Mouse (Mus musculus) skeletal muscle tissue, adult 2 months (tissue): ENCODE measurements around the gene Fut11.
A peak's percentile ranks its signal among the peaks of the same experiment; 100 is the strongest.

Experiments
- DNase-seq: peaks from one replicate; pipeline ENCODE4 v3.0.0-alpha.2; 2012; ENCODE audit warnings: low read depth, low spot score

Gene Fut11

DNA sequence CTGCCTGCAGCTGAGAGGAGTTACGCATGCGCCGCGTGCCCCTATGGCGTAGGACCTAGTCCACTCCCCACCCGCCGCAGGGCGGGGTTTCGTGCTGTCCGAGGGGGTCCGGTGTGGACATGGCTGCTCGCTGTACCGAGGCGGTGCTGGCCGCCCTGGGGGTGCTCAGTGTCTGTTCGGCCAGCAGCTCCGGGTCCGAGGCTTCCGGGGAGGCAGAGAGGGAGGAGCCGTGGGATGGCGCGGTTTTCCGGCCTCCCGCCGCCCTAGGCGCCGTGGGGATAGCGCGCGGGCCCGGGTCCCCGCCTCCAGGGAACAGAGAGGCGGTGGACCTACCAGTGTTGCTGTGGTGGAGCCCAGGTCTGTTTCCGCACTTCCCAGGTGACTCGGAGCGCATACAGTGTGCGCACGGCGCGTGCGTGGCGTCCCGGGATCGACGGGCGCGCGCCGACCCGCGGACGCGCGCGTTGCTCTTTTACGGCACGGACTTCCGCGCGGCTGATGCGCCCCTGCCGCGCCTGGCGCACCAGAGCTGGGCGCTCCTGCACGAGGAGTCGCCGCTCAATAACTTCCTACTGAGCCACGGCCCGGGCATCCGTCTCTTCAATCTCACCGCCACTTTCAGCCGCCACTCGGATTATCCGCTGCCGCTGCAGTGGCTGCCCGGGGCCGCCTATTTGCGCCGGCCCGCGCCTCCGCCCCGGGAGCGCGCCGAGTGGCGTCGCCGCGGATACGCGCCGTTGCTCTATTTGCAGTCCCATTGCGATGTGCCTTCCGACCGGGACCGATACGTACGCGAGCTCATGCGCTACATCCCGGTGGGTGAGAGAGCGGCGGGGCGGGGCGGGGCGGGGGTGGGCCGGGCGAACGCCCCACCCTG, at the start of gene Fut11:
TSS of gene Fut11 (plus strand) at position 85 of the 877 bp plus-strand sequence.
- peak; percentile 69 for DNase-seq

- DNase-seq = no peak
Observed at GRCm38 (mm10) chr14:20645547-20645946, 49.2 kb upstream of the Fut11 start.

- DNase-seq = peak; percentile 69
Observed at GRCm38 (mm10) chr14:20646381-20646780, 48.4 kb upstream of the Fut11 start.

GRCm38 (mm10) chr14:20651000-20651399, 43.8 kb upstream of the Fut11 start:
- DNase-seq = peak; percentile 65

DNA sequence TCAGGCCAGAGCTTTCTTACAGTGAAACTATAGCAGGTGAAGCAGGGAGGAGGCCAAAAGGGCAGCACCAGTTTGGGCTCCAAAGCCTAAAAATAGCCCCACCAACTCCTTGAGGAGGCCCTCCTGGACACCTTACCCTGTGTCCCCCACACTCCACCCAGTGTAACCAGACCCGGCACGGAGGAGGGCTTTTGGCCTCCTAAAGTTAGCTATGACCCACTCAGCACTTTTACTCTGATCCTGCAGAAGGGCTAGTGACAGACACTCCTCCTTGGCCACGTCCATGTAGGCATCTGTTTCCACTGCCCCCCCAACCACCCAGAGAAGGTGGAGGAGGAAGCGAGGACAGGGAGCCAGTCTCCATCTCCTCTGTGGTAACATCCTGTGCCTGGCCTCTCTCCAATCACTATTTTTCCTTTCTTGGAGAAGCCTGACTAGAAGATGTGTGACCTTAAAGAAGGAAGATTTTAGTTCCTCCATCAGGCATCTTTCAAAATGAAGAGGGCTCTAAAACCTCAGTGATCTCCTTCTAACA, 43.0 kb upstream of the Fut11 start:
- peak; percentile 94 for DNase-seq

DNA sequence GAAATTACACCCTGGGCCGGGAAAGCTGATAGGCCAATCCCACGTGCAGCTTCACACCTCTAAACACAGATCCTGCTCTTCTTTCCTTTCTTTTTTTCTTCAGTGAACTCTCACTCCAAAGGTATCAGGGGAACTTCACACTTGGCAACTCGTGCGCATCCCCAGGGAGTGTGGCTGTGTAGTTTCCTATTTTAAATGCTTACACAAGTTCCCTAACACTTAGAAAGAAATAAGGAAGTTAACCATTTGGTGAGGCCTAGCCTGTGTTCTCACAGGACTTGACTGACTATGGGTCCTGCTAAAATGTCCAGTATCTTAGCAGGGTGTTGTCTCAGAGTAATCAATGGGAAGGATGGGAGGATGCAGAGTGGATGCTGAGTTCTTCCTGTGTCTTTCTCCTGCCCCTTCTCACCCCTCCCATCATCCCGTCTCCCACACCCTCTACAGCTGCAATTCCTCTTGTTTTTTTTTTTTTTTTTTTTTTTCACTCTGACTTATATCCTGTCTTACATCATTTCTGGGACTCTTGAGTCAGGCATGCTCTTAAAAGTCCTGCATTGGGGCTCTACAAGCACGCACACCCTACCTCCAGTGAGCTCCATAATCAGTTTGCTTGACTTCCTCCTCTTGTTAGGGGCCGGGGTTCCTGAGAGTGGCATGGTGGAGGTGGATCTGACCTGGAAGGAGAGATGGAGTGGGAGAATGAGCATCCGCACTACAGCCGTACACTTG, 39.9 kb upstream of the Fut11 start:
- no peak for DNase-seq

DNA sequence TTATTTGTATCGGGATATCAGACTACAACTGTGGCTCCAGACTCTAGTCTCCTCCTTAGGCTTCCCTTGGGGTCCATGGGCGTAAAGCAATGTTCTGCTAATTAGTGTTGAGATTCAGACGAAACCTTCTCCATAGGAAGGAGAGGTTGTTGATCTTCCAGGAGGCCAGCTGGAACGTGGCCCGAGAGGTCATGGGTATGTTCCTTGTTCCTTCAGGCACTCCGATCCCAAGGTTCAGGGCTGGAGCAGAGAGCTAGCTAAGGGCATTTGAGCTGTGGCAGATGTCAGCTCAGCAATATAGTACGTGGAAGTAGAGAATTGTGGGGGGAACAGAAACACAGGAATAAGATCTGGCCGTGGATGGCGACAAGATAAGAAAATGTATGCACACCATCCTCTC, 39.0 kb upstream of the Fut11 start:
- DNase-seq = peak; percentile 81

GRCm38 (mm10) chr14:20656361-20656760, 38.4 kb upstream of the Fut11 start, which contains the start of gene Myoz1:
Myoz1 (minus strand) TSS chr14:20656540.
- peak; percentile 79 for DNase-seq

GRCm38 (mm10) chr14:20658326-20658725, 36.4 kb upstream of the Fut11 start:
- peak; percentile 68 for DNase-seq

DNA sequence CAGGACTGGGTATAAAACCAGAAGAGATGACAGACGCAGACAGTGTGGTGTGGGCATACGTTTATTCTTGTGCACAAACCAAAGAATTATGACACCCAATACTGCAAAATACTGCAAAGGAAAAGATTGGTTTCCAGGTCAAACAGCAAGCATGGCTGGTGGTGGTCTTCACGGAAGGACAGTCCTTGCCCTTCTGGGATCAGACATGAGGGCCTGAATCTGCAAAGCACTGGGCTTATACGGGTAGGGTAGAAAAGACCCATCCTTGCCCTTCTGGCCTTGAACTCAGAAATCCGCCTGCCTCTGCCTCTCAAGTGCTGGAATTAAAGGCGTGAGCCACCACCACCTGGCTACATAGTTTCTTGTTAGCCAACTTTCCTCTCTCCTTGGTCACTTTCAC, 35.9 kb upstream of the Fut11 start:
- DNase-seq = no peak

DNA sequence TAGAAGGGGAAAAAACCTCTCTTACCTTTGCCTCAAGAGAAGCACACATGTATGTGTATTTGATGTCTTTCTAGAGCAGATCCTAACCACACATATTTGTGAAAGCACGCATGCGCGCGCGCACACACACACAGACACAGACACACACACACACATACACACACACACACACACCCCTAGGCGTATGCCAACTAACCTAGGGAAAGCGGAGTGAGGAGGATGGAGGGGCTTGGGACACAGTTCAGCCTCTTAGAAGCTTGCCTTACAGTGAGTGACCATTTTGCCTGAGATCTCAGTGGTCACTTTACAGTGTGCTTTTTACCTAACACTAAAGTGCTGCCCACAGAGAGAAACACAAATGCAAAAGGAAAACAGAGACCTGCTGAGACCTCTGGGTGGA, 35.1 kb upstream of the Fut11 start:
- no peak for DNase-seq

- peak; percentile 96 for DNase-seq
Observed at GRCm38 (mm10) chr14:20660827-20661660, 33.7 kb upstream of the Fut11 start.

- DNase-seq = no peak
Observed at GRCm38 (mm10) chr14:20661661-20662331, 33.0 kb upstream of the Fut11 start.

GRCm38 (mm10) chr14:20662740-20663139, 32.0 kb upstream of the Fut11 start:
- DNase-seq = no peak

DNA sequence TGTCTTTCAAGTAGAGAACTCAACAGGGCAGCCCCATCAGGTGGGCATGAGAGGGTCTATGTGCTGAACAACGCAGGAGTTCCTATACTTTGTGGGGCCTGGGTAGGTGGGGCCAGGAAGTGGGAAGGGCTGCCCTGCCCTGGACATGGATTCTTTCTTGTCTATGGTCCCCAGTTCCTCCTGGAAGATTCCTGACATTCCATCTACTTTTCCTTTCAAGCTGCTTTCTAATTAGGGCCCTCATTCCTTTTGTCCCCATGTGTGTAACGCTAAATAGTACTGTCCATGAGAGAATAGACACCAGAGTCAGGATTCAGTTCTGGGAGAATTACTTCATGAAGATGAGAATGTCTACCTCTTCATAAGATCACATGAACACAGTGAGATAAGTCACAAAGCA, 31.2 kb upstream of the Fut11 start:
- no peak for DNase-seq

- DNase-seq = peak; percentile 87
Observed at GRCm38 (mm10) chr14:20664436-20664835, 30.3 kb upstream of the Fut11 start.

- peak; percentile 43 for DNase-seq
Observed at GRCm38 (mm10) chr14:20667469-20667868, 27.3 kb upstream of the Fut11 start.

DNA sequence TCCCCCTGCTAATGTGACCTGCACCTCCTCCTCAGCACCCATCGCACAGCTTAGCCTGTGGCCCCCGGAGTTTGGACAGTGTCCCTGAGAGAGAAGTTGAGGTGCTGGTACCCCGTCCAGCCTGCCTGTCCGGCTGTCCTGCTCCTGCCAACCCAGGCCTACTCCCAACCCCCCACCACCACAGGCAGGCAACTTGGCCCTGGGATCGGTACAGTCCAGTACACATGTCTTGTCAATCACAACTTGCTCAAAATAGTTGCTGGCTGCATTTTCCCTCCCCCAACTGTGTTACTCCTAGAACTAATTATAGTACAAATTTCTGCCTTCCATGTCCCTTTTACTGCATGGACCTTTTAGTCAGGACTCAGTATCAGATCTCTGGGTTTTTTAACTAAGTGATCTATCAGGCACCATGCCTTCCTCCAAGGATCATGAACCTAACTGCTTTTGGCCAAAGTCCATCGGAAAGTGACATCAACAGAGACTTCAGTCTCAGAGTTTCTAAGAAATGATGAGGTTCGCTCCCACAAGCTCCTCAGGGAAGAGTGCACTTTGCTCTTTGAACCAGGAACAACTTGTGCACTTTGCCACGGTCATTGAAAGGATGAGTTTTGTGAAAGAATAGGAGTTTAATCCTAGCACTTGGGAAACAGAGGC, 26.5 kb upstream of the Fut11 start, which contains the start of gene Synpo2l:
TSS of gene Synpo2l (minus strand) at position 201 of the 657 bp plus-strand sequence.
- DNase-seq = peak; percentile 93

- DNase-seq = no peak
Observed at GRCm38 (mm10) chr14:20672990-20673389, 21.8 kb upstream of the Fut11 start.

DNA sequence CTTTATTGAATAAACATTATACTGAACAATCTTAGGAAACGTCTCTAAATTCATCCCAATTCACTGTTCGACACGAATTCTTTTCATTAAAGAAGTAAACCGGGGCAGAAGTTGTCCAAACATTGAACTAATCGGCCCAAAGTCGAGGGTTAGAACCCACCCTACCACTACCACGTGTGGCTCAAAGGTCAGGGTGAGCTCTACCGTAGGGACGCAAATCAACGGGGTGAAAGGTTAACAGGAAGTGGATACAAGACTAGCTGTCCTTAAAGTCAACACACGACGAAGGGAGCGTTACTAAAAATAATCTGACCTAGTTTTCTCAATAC, 21.1 kb upstream of the Fut11 start:
- no peak for DNase-seq
